Mouse (Mus musculus) ES-CJ7 (cell line): ENCODE data around the gene Relt.

Experiments
- DNase-seq: peaks from one replicate; pipeline ENCODE4 v3.0.0; 2011; ENCODE audit warnings: low read depth, low spot score

Gene Relt

GRCm38 (mm10) chr7:100876293-100876692, 13.0 kb upstream of the Relt start:
- no peak for DNase-seq

GRCm38 (mm10) chr7:100875822-100876221, 12.6 kb upstream of the Relt start:
- no peak for DNase-seq

- no peak for DNase-seq
These were observed 10.0 kb upstream of the Relt start for GRCm38 (mm10) chr7:100873197-100873596.

- no peak for DNase-seq
These were observed 8.6 kb upstream of the Relt start for GRCm38 (mm10) chr7:100871892-100872291.

- no peak for DNase-seq
These were observed 8.1 kb upstream of the Relt start for GRCm38 (mm10) chr7:100871355-100871754.

- no peak for DNase-seq
These were observed 6.8 kb upstream of the Relt start for GRCm38 (mm10) chr7:100869877-100870629.

GRCm38 (mm10) chr7:100868551-100868950, 5.3 kb upstream of the Relt start:
- DNase-seq = no peak

GRCm38 (mm10) chr7:100867561-100867960, 4.3 kb upstream of the Relt start:
- no peak for DNase-seq

GRCm38 (mm10) chr7:100866675-100867074, 3.4 kb upstream of the Relt start:
- DNase-seq = peak; percentile 66

- DNase-seq = no peak
These were observed 893 bp downstream of the Relt start for GRCm38 (mm10) chr7:100862353-100862752.

GRCm38 (mm10) chr7:100861209-100861608, 2.0 kb downstream of the Relt start:
- DNase-seq = no peak

- no peak for DNase-seq
These were observed 2.8 kb downstream of the Relt start for GRCm38 (mm10) chr7:100860450-100860849.

- no peak for DNase-seq
These were observed 7.3 kb downstream of the Relt start for GRCm38 (mm10) chr7:100855795-100856573.

- no peak for DNase-seq
These were observed 7.9 kb downstream of the Relt start for GRCm38 (mm10) chr7:100855300-100855699.

GRCm38 (mm10) chr7:100854861-100855260, 8.4 kb downstream of the Relt start:
- DNase-seq = no peak

GRCm38 (mm10) chr7:100854137-100854814, 9.0 kb downstream of the Relt start:
- no peak for DNase-seq

GRCm38 (mm10) chr7:100853396-100853795, 9.8 kb downstream of the Relt start:
- no peak for DNase-seq

GRCm38 (mm10) chr7:100851481-100852356, 11.5 kb downstream of the Relt start:
- DNase-seq = no peak

- no peak for DNase-seq
These were observed 13.7 kb downstream of the Relt start for GRCm38 (mm10) chr7:100849508-100849907.

- peak; percentile 75 for DNase-seq
These were observed 14.5 kb downstream of the Relt start for GRCm38 (mm10) chr7:100848744-100849143.

- no peak for DNase-seq
These were observed 16.1 kb downstream of the Relt start for GRCm38 (mm10) chr7:100847131-100847530.
